Mouse (Mus musculus): ENCODE measurements around the gene Baat.
"Not testable (repeated sequence)": the region's sequence is repeated elsewhere in the genome, so short reads cannot be mapped to it uniquely, and the experiment has no call there.

- TF ChIP-seq POLR2A (IDR thresholded peaks at IDR 0.05; ENCODE audit: extremely low read depth, insufficient read depth, low read length); CTCF (IDR thresholded peaks at IDR 0.05; ENCODE audit: low read depth, low read length): not testable (repeated sequence)
Observed at GRCm38 (mm10) chr4:49485934-49486650, 20.3 kb downstream of the Baat start.

All from liver, adult 2 months (tissue).